Mouse (Mus musculus) cerebellum, postnatal 4 days (tissue): ENCODE data around the gene Auts2.

ENCODE experiments used
- DNase-seq, 2 experiments: peaks; one replicate each; pipeline ENCODE4 v3.0.0; 2022; ENCODE audit warnings: low spot score in 2 of 2, mixed read lengths in 1 of 2

The Auts2 gene

GRCm38 (mm10) chr5:132089496-132090250, 453.5 kb downstream of the Auts2 start:
- DNase-seq = no peak

- no peak for DNase-seq
Measured at GRCm38 (mm10) chr5:132088585-132088984, 454.6 kb downstream of the Auts2 start.

GRCm38 (mm10) chr5:132083753-132084326, 459.3 kb downstream of the Auts2 start:
- no peak for DNase-seq

- DNase-seq = no peak
Measured at GRCm38 (mm10) chr5:132075942-132076341, 467.2 kb downstream of the Auts2 start.

- peak; percentile 37 to 60 for DNase-seq
Measured at GRCm38 (mm10) chr5:132074724-132075374, 468.3 kb downstream of the Auts2 start.

GRCm38 (mm10) chr5:132074360-132074723, 468.8 kb downstream of the Auts2 start:
- DNase-seq = peak in 1 of 2 experiments; percentile 33

- peak in 1 of 2 experiments; percentile 47 for DNase-seq
Measured at GRCm38 (mm10) chr5:132073677-132074359, 469.3 kb downstream of the Auts2 start.

- peak in 1 of 2 experiments; percentile 10 for DNase-seq
Measured at GRCm38 (mm10) chr5:132072356-132072755, 470.8 kb downstream of the Auts2 start.

GRCm38 (mm10) chr5:132067750-132068739, 475.1 kb downstream of the Auts2 start:
- no peak for DNase-seq

- no peak for DNase-seq
Measured at GRCm38 (mm10) chr5:132060116-132060515, 483.0 kb downstream of the Auts2 start.

GRCm38 (mm10) chr5:132052637-132053036, 490.5 kb downstream of the Auts2 start:
- no peak for DNase-seq

- DNase-seq = no peak
Measured at GRCm38 (mm10) chr5:132039584-132039983, 503.6 kb downstream of the Auts2 start.

GRCm38 (mm10) chr5:132033491-132034350, 509.4 kb downstream of the Auts2 start:
- peak in 1 of 2 experiments; percentile 6 for DNase-seq

GRCm38 (mm10) chr5:132030941-132031531, 512.1 kb downstream of the Auts2 start:
- DNase-seq = no peak

GRCm38 (mm10) chr5:132029638-132030037, 513.5 kb downstream of the Auts2 start:
- DNase-seq = peak in 1 of 2 experiments; percentile 9

- DNase-seq = no peak
Measured at GRCm38 (mm10) chr5:132029038-132029437, 514.1 kb downstream of the Auts2 start.

GRCm38 (mm10) chr5:132027859-132028498, 515.2 kb downstream of the Auts2 start:
- no peak for DNase-seq

GRCm38 (mm10) chr5:132013296-132013695, 529.8 kb downstream of the Auts2 start:
- no peak for DNase-seq

GRCm38 (mm10) chr5:132011795-132012194, 531.3 kb downstream of the Auts2 start:
- peak in 1 of 2 experiments; percentile 14 for DNase-seq
